8 mouse cellular contexts compared by ENCODE assay signal in genomic region chr6:113891225-113891967, GRCm38 (mm10).
A peak's percentile ranks its signal among the peaks of the same experiment; 100 is the strongest.
DNase-seq lines count a peak whose midpoint lies in the region; ATAC-seq and TF ChIP-seq lines count a peak whose summit lies in the region.

No protein-coding gene starts in this region.

- no peaks in the 10 kb centered on the region for H3K4me1 ChIP-seq in erythroblast, embryonic 14.5 days (ENCODE audit: control insufficient read depth)
- peaks cover 20% of the 10 kb centered on the region for H3K4me1 ChIP-seq in embryonic facial prominence, embryonic 10.5 days
- peaks cover 29% of the 10 kb centered on the region for H3K4me1 ChIP-seq in midbrain, embryonic 10.5 days

- no peak for TF ChIP-seq CTCF in layer of hippocampus, adult 2 months (conservative IDR thresholded peaks at IDR 0.05)

- H3K9me3 ChIP-seq in erythroblast, embryonic 14.5 days (ENCODE audit: control insufficient read depth, low read length): no peaks in the 10 kb centered on the region
- no peaks in the 10 kb centered on the region for H3K9me3 ChIP-seq in embryonic facial prominence, embryonic 10.5 days
- no peaks in the 10 kb centered on the region for H3K9me3 ChIP-seq in midbrain, embryonic 10.5 days (replicated peaks)

- ATAC-seq in erythroblast, adult 5-6 weeks (replicated peaks; ENCODE audit: low FRiP score, poor library complexity, severe bottlenecking): no peak
- no peak for ATAC-seq in megakaryocyte, adult 5-6 weeks (ENCODE audit: poor library complexity, severe bottlenecking)

- H3K4me3 ChIP-seq in erythroblast, embryonic 14.5 days (replicated peaks): peak overlapping the region; percentile 26
- H3K4me3 ChIP-seq in embryonic facial prominence, embryonic 10.5 days: peak overlapping the region; percentile 62
- peak overlapping the region; percentile 76 for H3K4me3 ChIP-seq in layer of hippocampus, adult 2 months
- peak overlapping the region; percentile 64 for H3K4me3 ChIP-seq in midbrain, embryonic 10.5 days

- no peaks in the 10 kb centered on the region for H3K36me3 ChIP-seq in erythroblast, embryonic 14.5 days (ENCODE audit: control insufficient read depth)
- H3K36me3 ChIP-seq in embryonic facial prominence, embryonic 10.5 days (replicated peaks): no peaks in the 10 kb centered on the region
- no peaks in the 10 kb centered on the region for H3K36me3 ChIP-seq in midbrain, embryonic 10.5 days

- peak overlapping the region; percentile 35 for H3K27ac ChIP-seq in embryonic facial prominence, embryonic 10.5 days (replicated peaks)
- H3K27ac ChIP-seq in layer of hippocampus, adult 2 months: peak overlapping the region; percentile 95
- peak overlapping the region; percentile 78 for H3K27ac ChIP-seq in midbrain, embryonic 10.5 days (replicated peaks)

- peak; percentile 54 for DNase-seq in ES-CJ7 (ENCODE audit: low read depth, low spot score)
- DNase-seq in embryonic facial prominence, embryonic 10.5 days (ENCODE audit: low spot score): peak; percentile 59
- peak; percentile 36 to 60 for DNase-seq in layer of hippocampus, adult 2 months (ENCODE audit: low spot score in 2 of 2)
- DNase-seq in midbrain, embryonic 10.5 days (ENCODE audit: low spot score): peak; percentile 50
- no peak for DNase-seq in spleen, postnatal 10 days (ENCODE audit: low spot score in 2 of 2)

- peaks cover 28% of the 10 kb centered on the region for H3K27me3 ChIP-seq in erythroblast, embryonic 14.5 days (ENCODE audit: control insufficient read depth)
- peaks cover 72% of the 10 kb centered on the region for H3K27me3 ChIP-seq in embryonic facial prominence, embryonic 10.5 days (replicated peaks; ENCODE audit: low read depth, poor library complexity, severe bottlenecking)
- H3K27me3 ChIP-seq in midbrain, embryonic 10.5 days (ENCODE audit: low read depth, poor library complexity, severe bottlenecking): peaks cover 72% of the 10 kb centered on the region

- WGBS in embryonic facial prominence, embryonic 10.5 days: under 1% methylated on average over 49 of the region's 49 CpGs
- under 1% methylated on average over 39 of the region's 49 CpGs for WGBS in midbrain, embryonic 10.5 days

Comparison
In these comparisons a context has a peak if more than half of its experiments do, and no peak if none do; other contexts are left out.
1. H3K4me3 ChIP-seq: peak in every context shown above with its lines; median percentile 76 in layer of hippocampus, adult 2 months; 64 in midbrain, embryonic 10.5 days; 62 in embryonic facial prominence, embryonic 10.5 days; 26 in erythroblast, embryonic 14.5 days.
2. DNase-seq: peak in ES-CJ7 (single experiment), embryonic facial prominence, embryonic 10.5 days (single experiment), layer of hippocampus, adult 2 months (2 of 2) and midbrain, embryonic 10.5 days (single experiment); none in spleen, postnatal 10 days (0 of 2).
3. H3K27ac ChIP-seq: peak in every context shown above with its lines; median percentile 95 in layer of hippocampus, adult 2 months; 78 in midbrain, embryonic 10.5 days; 35 in embryonic facial prominence, embryonic 10.5 days.